Mouse (Mus musculus) CD4-positive, CD25-positive, alpha-beta regulatory T cell, adult 9 weeks (primary cell): ENCODE results near the gene H2al1a. TPM values are rescaled to one million over a fixed set of nuclear protein-coding genes. Genes with fewer than 3 reads are reported as not detected.

Experiments
- polyA plus RNA-seq: library from polyadenylated mRNA; unstranded; fragments of 100-300 nt; shearing (Covaris generic); gene quantifications from one replicate; pipeline ENCODE4 v1.2.1, GENCODE M21; 2017

Gene H2al1a
- polyA plus RNA-seq: not detected

DNA sequence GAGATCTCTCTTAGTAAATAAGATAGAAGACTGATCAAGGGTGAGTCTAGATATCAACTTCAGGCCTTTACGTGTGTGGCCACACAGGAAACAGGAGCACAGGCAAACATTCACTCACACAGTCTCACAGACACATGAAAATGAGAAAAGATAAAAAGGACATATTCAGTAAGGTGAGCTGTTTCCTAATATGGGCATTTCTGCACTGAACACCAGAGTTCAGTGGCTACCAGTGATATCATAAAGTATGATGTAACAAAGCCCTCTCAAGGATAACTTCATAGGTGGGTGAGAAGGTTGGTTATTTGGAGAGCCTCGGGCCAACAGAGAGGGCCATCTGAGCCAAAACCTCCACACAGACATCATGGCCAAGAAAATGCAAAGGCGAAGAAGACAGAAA, at the start of gene H2al1a:
Gene H2al1a, plus strand, starts transcription at position 301 of the 400 bp plus-strand sequence.

DNA sequence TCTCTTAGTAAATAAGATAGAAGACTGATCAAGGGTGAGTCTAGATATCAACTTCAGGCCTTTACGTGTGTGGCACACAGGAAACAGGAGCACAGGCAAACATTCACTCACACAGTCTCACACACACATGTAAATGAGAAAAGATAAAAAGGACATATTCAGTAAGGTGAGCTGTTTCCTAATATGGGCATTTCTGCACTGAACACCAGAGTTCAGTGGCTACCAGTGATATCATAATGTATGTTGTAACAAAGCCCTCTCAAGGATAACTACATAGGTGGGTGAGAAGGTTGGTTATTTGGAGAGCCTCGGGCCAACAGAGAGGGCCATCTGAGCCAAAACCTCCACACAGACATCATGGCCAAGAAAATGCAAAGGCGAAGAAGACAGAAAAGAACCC, 3.1 kb downstream of the H2al1a start, which contains the start of gene H2al1b:
Gene H2al1b, plus strand, starts transcription at position 301 of the 400 bp plus-strand sequence.

DNA sequence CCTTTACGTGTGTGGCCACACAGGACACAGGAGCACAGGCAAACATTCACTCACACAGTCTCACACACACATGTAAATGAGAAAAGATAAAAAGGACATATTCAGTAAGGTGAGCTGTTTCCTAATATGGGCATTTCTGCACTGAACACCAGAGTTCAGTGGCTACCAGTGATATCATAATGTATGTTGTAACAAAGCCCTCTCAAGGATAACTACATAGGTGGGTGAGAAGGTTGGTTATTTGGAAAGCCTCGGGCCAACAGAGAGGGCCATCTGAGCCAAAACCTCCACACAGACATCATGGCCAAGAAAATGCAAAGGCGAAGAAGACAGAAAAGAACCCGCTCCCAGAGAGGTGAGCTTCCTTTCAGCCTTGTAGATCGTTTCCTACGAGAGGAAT, 6.3 kb downstream of the H2al1a start, which contains the start of gene H2al1c:
Gene H2al1c, plus strand, starts transcription at position 301 of the 400 bp plus-strand sequence.

DNA sequence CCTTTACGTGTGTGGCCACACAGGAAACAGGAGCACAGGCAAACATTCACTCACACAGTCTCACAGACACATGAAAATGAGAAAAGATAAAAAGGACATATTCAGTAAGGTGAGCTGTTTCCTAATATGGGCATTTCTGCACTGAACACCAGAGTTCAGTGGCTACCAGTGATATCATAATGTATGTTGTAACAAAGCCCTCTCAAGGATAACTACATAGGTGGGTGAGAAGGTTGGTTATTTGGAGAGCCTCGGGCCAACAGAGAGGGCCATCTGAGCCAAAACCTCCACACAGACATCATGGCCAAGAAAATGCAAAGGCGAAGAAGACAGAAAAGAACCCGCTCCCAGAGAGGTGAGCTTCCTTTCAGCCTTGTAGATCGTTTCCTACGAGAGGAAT, 9.5 kb downstream of the H2al1a start, which contains the start of gene H2al1d:
Gene H2al1d, plus strand, starts transcription at position 301 of the 400 bp plus-strand sequence.

DNA sequence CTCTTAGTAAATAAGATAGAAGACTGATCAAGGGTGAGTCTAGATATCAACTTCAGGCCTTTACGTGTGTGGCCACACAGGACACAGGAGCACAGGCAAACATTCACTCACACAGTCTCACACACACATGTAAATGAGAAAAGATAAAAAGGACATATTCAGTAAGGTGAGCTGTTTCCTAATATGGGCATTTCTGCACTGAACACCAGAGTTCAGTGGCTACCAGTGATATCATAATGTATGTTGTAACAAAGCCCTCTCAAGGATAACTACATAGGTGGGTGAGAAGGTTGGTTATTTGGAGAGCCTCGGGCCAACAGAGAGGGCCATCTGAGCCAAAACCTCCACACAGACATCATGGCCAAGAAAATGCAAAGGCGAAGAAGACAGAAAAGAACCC, 12.6 kb downstream of the H2al1a start, which contains the start of gene H2al1e:
Gene H2al1e, plus strand, starts transcription at position 301 of the 400 bp plus-strand sequence.

DNA sequence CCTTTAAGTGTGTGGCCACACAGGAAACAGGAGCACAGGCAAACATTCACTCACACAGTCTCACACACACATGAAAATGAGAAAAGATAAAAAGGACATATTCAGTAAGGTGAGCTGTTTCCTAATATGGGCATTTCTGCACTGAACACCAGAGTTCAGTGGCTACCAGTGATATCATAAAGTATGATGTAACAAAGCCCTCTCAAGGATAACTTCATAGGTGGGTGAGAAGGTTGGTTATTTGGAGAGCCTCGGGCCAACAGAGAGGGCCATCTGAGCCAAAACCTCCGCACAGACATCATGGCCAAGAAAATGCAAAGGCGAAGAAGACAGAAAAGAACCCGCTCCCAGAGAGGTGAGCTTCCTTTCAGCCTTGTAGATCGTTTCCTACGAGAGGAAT, 15.8 kb downstream of the H2al1a start, which contains the start of gene H2al1f:
Gene H2al1f, plus strand, starts transcription at position 301 of the 400 bp plus-strand sequence.

DNA sequence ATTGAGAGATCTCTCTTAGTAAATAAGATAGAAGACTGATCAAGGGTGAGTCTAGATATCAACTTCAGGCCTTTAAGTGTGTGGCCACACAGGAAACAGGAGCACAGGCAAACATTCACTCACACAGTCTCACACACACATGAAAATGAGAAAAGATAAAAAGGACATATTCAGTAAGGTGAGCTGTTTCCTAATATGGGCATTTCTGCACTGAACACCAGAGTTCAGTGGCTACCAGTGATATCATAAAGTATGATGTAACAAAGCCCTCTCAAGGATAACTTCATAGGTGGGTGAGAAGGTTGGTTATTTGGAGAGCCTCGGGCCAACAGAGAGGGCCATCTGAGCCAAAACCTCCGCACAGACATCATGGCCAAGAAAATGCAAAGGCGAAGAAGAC, 18.9 kb downstream of the H2al1a start, which contains the start of gene H2al1g:
Gene H2al1g, plus strand, starts transcription at position 301 of the 400 bp plus-strand sequence.

DNA sequence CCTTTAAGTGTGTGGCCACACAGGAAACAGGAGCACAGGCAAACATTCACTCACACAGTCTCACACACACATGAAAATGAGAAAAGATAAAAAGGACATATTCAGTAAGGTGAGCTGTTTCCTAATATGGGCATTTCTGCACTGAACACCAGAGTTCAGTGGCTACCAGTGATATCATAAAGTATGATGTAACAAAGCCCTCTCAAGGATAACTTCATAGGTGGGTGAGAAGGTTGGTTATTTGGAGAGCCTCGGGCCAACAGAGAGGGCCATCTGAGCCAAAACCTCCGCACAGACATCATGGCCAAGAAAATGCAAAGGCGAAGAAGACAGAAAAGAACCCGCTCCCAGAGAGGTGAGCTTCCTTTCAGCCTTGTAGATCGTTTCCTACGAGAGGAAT, 22.1 kb downstream of the H2al1a start, which contains the start of gene H2al1h:
Gene H2al1h, plus strand, starts transcription at position 301 of the 400 bp plus-strand sequence.

DNA sequence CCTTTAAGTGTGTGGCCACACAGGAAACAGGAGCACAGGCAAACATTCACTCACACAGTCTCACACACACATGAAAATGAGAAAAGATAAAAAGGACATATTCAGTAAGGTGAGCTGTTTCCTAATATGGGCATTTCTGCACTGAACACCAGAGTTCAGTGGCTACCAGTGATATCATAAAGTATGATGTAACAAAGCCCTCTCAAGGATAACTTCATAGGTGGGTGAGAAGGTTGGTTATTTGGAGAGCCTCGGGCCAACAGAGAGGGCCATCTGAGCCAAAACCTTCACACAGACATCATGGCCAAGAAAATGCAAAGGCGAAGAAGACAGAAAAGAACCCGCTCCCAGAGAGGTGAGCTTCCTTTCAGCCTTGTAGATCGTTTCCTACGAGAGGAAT, 25.3 kb downstream of the H2al1a start, which contains the start of gene H2al1i:
Gene H2al1i, plus strand, starts transcription at position 301 of the 400 bp plus-strand sequence.

DNA sequence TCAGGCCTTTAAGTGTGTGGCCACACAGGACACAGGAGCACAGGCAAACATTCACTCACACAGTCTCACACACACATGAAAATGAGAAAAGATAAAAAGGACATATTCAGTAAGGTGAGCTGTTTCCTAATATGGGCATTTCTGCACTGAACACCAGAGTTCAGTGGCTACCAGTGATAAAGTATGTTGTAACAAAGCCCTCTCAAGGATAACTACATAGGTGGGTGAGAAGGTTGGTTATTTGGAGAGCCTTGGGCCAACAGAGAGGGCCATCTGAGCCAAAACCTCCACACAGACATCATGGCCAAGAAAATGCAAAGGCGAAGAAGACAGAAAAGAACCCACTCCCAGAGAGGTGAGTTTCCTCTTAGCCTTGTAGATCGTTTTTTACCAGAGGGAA, 28.5 kb downstream of the H2al1a start, which contains the start of gene H2al1j:
Gene H2al1j, plus strand, starts transcription at position 301 of the 400 bp plus-strand sequence.

Other genes with a start within 250 kb of the H2al1a start
- gene H2al1b, start 3.2 kb downstream of the H2al1a start, polyA plus RNA-seq: not detected
- not detected for gene H2al1c, start 6.4 kb downstream of the H2al1a start, polyA plus RNA-seq
- not detected for gene H2al1d, start 9.6 kb downstream of the H2al1a start, polyA plus RNA-seq
- gene H2al1e, start 12.7 kb downstream of the H2al1a start, polyA plus RNA-seq: not detected
- gene H2al1f, start 15.9 kb downstream of the H2al1a start, polyA plus RNA-seq: not detected
- gene H2al1g, start 19.0 kb downstream of the H2al1a start, polyA plus RNA-seq: not detected
- not detected for gene H2al1h, start 22.2 kb downstream of the H2al1a start, polyA plus RNA-seq
- not detected for gene H2al1i, start 25.4 kb downstream of the H2al1a start, polyA plus RNA-seq
- gene H2al1j, start 28.6 kb downstream of the H2al1a start, polyA plus RNA-seq: not detected